Mouse (Mus musculus) splenic B cell, adult 2 months (primary cell): Measurements from ENCODE around the gene Zfp12.

Source experiments
- DNase-seq: peaks from one replicate; pipeline ENCODE4 v3.0.0-alpha.2; 2011; ENCODE audit warnings: low read depth, low spot score
- H3K27me3 ChIP-seq: 2 replicates; pipeline ENCODE4 v1.6.1; 2012; ENCODE audit warnings: mild to moderate bottlenecking, low read length, moderate library complexity, mixed read lengths; ENCODE audit not compliant: control insufficient read depth, poor library complexity, insufficient read depth, severe bottlenecking
- H3K36me3 ChIP-seq: 2 replicates; pipeline ENCODE4 v1.6.1; 2012; ENCODE audit warnings: mild to moderate bottlenecking, low read length, moderate library complexity, mixed read lengths; ENCODE audit not compliant: control insufficient read depth, poor library complexity, insufficient read depth, severe bottlenecking

Gene Zfp12

DNA sequence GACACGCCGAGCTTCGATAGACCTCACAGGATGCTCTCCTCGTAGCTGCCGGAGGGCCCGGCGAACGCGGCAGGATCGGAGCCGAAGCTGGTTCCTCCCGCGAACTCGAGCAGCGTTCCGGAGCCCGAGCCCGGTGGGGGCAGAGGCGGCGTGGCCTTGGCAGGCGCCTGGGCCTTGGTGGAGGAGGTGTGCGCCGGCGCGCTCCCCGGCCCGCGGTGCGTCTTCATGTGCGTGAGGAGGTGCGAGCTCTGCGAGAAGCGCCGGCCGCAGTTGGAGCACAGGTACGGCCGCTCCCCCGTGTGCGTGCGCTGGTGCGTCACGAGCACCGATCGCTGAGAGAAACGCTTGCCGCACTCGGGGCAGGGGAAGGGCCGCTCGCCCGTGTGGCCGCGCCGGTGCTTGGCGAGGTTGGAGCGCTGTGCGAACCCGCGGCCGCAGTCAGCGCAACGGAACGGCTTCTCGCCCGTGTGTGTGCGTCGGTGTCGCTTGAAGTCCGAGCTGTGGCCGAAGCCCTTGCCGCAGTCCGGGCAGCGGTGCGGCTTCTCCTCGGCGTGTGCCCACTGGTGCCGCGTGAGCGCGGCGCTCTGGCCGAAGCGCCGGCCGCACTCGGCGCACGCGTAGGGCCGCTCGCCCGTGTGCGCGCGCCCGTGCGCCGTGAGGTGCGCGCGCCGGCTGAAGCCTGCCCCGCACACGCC, 18.4 kb downstream of the Zfp12 start:
- no peak for DNase-seq
- 0 out of 2 replicates have a peak, but pooled peaks cover 3% of the 10 kb centered on the region for H3K27me3 ChIP-seq
- H3K36me3 ChIP-seq: peaks cover 2% of the 10 kb centered on the region; the same call in 1 of the 2 replicates

GRCm38 (mm10) chr5:143253881-143254486, 19.0 kb downstream of the Zfp12 start:
- H3K27me3 ChIP-seq: 0 out of 2 replicates have a peak, but pooled peaks cover 3% of the 10 kb centered on the region
- no peaks in the 10 kb centered on the region for H3K36me3 ChIP-seq
- DNase-seq: no peak

GRCm38 (mm10) chr5:143254487-143255130, 19.6 kb downstream of the Zfp12 start:
- Histone ChIP-seq H3K27me3 (0 out of 2 replicates have a peak, but pooled peaks cover 3% of the 10 kb centered on the region), H3K36me3 (no peaks in the 10 kb centered on the region)
- DNase-seq: no peak

- DNase-seq: no peak
These were observed 20.2 kb downstream of the Zfp12 start for GRCm38 (mm10) chr5:143255131-143255519.

GRCm38 (mm10) chr5:143255802-143256201, 20.8 kb downstream of the Zfp12 start:
- DNase-seq: no peak
- 0 out of 2 replicates have a peak, but pooled peaks cover 3% of the 10 kb centered on the region for H3K27me3 ChIP-seq
- no peaks in the 10 kb centered on the region for H3K36me3 ChIP-seq

More at GRCm38 (mm10) chr5:143255131-143255519, 20.2 kb downstream of the Zfp12 start:
- no peaks in the 10 kb centered on the region for H3K36me3 ChIP-seq
- 0 out of 2 replicates have a peak, but pooled peaks cover 3% of the 10 kb centered on the region for H3K27me3 ChIP-seq

DNA sequence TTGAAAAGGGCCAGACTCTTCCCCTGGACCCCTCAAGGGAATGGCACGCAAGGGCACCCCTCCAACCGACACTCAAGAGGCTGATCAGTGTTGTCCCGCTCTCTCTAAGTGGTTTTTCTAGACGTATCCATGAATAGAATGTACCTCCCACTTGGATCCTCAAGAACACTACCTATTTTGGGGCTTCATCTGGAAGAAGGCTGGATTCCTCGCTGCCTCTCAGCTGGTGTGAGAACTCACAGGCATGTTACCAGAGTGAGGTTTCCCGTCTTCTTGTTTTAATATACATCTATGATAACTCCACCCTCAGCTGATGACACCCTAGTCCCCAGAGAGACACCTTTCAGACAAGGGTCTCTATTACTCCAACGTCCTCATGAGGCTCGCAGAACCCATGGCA, 26.7 kb downstream of the Zfp12 start:
- Histone ChIP-seq H3K27me3 (no peaks in the 10 kb centered on the region), H3K36me3 (peaks cover 1% of the 10 kb centered on the region; the same call in 1 of the 2 replicates)
- DNase-seq: no peak

GRCm38 (mm10) chr5:143264689-143265088, 29.7 kb downstream of the Zfp12 start:
- no peaks in the 10 kb centered on the region for H3K27me3 ChIP-seq
- DNase-seq: no peak
- peaks cover 1% of the 10 kb centered on the region; the same call in 1 of the 2 replicates for H3K36me3 ChIP-seq

GRCm38 (mm10) chr5:143265409-143265808, 30.4 kb downstream of the Zfp12 start:
- no peak for DNase-seq
- Histone ChIP-seq H3K27me3 (no peaks in the 10 kb centered on the region), H3K36me3 (peaks cover 1% of the 10 kb centered on the region; the same call in 1 of the 2 replicates)

DNA sequence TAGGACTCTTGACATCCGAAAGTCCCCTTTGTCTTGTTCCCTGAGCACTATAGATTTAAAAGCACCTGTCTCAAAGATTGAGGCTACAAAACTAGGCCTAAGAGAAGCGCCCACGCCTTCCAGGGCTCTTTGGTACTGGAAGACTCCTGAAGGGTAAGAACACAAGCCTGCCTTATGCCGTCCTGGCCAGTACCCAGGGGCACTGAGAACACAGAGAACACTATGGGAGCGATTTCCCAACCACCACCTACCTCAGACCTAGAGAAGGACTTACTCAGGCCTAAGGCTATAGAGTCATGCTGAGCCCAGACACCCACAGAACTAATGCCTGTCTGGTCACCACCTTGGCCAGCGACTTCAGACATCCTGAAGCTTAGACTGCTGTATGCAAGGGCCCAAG, 31.8 kb downstream of the Zfp12 start:
- peaks cover 1% of the 10 kb centered on the region; the same call in 1 of the 2 replicates for H3K36me3 ChIP-seq
- DNase-seq: no peak
- H3K27me3 ChIP-seq: no peaks in the 10 kb centered on the region

DNA sequence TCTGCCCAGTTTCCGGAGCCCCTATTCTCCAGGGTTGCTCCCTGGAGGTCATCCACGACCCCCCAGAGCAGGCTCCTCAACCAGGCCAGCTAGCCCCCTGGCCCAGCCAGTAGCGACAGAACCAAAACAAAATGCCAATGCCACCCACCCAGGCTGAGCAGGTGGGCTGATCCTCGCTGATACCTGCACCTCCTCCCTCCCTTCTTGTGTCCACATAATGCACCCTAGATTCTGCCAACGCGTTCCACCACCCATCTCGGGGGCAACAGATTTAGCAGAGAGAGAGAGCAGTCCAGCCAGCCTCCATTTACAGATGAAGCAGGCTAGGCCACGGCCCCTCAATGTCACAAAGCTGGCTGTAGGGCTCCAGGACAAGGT, 34.0 kb downstream of the Zfp12 start:
- Histone ChIP-seq H3K36me3 (peaks cover 1% of the 10 kb centered on the region; the same call in 1 of the 2 replicates), H3K27me3 (no peaks in the 10 kb centered on the region)
- no peak for DNase-seq

GRCm38 (mm10) chr5:143269363-143270150, 34.6 kb downstream of the Zfp12 start, which contains the start of gene Zfp316:
Zfp316 (minus strand) TSS chr5:143270022.
- Histone ChIP-seq H3K36me3 (no peaks in the 10 kb centered on the region), H3K27me3 (no peaks in the 10 kb centered on the region)
- peak; percentile 68 for DNase-seq

DNA sequence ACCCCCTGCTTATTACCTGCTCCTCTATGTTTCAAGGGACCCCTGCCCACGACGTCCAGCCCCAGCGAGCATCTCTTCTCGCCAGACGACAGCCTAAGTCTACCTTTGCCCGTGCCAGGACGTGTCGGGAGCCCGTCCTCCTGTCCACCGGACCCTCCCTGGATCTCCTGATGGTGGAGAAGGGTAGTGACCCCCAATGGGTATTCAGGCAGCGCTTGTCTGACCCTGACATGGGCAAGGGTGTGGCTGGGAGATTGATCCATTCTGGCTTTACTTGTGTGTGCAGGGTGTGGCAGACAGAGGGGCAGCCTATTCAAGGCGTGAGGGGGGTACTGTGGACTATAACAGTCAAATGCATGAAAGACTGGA, 35.2 kb downstream of the Zfp12 start:
- DNase-seq: no peak
- H3K36me3 ChIP-seq: no peaks in the 10 kb centered on the region
- no peaks in the 10 kb centered on the region for H3K27me3 ChIP-seq

DNA sequence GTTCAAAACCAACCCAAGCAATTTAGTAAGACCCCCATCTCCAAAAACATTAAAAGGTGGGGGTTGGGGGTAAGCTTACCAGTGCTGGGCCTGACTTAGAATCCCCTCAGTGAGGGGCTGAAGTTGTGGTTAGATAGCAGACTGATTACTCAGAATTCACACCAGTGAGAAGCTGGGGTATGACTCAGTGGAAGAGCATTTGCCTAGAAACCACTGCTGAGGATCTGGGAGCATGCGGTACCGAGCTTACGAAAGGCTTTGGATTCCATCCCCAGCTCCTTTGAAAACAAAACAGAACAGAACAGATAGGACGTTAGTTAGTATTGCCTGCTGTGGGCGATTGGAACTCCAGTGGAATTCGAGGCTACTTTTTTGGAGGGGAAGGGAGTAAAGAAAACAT, 36.7 kb downstream of the Zfp12 start:
- Histone ChIP-seq H3K36me3 (no peaks in the 10 kb centered on the region), H3K27me3 (no peaks in the 10 kb centered on the region)
- no peak for DNase-seq

DNA sequence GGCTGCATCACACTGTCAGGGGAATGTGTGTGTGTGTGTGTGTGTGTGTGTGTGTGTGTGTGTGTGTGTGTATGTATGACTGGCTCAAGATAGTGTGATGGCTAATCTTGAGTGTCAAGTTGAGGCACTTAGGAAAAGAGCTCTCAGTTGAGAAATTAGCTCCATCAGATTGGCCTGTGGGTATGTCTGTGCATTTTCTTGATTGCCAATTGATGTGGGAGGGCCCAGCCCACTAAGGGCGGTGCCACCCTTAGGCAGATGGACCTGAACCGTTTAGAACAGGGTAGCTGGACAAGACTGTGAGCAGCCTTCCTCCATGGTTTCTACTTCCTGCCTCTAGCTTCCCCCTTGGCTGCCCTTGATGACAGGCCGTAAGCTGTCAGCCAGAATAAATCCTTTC, 37.1 kb downstream of the Zfp12 start:
- Histone ChIP-seq H3K36me3 (no peaks in the 10 kb centered on the region), H3K27me3 (no peaks in the 10 kb centered on the region)
- DNase-seq: no peak
